Mouse (Mus musculus) brown adipose tissue, adult 24 weeks (tissue): ENCODE results near the gene Kng1. TPM values are rescaled to one million over a fixed set of nuclear protein-coding genes. Genes with fewer than 3 reads are reported as not detected.
"Not testable (repeated sequence)": the region's sequence is repeated elsewhere in the genome, so short reads cannot be mapped to it uniquely, and the experiment has no call there.

ENCODE experiments used
- H3K27ac ChIP-seq: fragments of 200-500 bp; replicated peaks from 2 replicates; pipeline ENCODE4 v1.5.1; 2012; ENCODE audit warnings: low read depth, mild to moderate bottlenecking, low read length
- H3K4me1 ChIP-seq: fragments of 200-500 bp; 2 replicates; pipeline ENCODE4 v1.6.1; 2012; ENCODE audit warnings: low read length, mixed read lengths; ENCODE audit not compliant: control insufficient read depth, insufficient read depth, insufficient read length
- H3K4me3 ChIP-seq: fragments of 200-500 bp; 2 replicates; pipeline ENCODE4 v1.5.1; 2012; ENCODE audit warnings: low read depth, mild to moderate bottlenecking, low read length, moderate library complexity; ENCODE audit not compliant: insufficient read depth
- polyA plus RNA-seq: library from polyadenylated mRNA; stranded (reverse); fragments of >200 nt; gene quantifications from 2 replicates; pipeline ENCODE4 v1.2.4, GENCODE M21; 2012; ENCODE audit not compliant: missing spikeins, insufficient read depth, insufficient read length

Gene Kng1
- polyA plus RNA-seq, 1 experiment = 1.6 TPM

DNA sequence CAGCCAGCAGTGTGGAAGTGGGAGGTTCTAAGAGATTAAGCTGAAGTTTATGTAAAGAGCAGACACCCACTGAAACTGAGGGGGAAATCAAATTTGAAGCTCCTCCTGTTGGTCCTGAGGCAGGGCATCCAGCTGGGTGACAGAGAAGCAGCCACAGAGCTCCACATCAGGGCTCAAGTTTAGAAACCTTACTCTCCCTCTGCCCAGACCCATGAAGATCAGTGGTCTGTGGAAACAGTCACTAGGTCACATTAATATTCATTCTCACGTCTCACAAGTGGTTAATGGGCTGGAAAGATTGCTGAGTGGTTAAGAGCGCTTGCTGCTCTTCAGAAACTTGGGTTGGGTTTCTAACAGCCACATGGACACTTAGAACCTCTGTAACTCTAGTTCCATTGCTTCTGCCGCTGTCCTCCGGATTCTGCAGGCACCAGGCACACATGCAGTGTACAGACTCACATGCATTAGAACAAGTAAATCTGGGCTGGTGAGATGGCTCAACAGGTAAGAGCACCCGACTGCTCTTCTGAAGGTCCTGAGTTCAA lies 3.2 kb downstream of the Kng1 start:
- not testable (repeated sequence) for H3K4me3 ChIP-seq, H3K4me1 ChIP-seq, H3K27ac ChIP-seq

DNA sequence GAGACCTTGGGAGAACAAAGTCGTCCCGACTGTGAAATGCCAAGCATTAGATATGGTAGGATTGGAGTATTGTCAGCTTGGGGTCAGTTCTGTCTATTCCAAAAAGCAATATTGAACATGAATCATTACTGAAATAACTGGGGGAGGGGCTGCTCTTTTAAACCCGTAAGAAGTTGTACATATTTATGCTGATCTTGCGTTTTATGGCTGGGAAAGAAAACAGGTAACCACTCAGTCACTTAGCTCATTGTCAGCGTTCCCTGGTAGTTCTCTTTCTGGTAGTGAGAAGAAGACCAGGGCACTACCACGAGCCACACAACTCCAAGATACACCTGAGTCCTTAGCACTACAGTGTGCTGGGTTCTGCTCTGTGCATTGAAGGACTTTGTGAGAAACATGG lies 19.9 kb downstream of the Kng1 start:
- H3K27ac ChIP-seq = not testable (repeated sequence)

DNA sequence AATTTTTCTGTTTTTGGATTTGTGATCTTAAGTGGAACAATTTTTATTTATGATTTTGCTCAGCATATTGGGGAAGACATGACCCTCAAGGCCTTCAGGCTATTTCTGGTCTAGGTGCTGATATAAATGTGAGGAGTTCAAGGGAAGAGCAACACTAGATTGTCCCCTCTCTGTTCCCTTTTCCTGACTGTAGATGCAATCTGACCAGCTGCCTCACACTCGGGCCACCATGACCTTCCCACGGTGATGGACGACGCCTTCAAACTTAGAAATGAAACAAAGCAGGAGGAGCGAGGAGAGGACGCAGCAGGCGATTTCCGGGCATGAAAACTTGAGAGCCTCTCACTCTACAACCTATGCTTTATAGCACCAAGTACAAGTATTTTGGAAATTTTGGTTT lies 29.5 kb downstream of the Kng1 start:
- not testable (repeated sequence) for H3K4me3 ChIP-seq, H3K4me1 ChIP-seq, H3K27ac ChIP-seq

More for the DNA sequence above, 19.9 kb downstream of the Kng1 start:
- H3K4me3 ChIP-seq, H3K4me1 ChIP-seq: not testable (repeated sequence)

DNA sequence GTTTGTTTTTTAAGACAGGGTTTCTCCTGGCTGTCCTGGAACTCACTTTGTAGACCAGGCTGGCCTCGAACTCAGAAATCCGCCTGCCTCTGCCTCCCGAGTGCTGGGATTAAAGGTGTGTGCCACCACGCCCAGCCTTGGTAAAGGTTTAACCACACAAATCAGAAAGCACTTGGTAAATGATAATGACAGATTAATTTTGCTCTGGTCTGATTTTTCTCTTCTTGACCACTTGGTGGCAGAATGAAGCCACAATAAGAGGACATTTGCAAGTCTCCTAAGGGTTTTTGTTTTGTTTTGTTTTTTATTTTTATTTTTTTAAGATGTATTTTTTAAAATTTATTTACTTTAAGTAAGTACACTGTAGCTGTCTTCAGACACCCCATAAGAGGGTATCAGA lies 30.0 kb downstream of the Kng1 start:
- H3K27ac ChIP-seq, H3K4me3 ChIP-seq, H3K4me1 ChIP-seq: not testable (repeated sequence)

GRCm38 (mm10) chr16:23088491-23088890 lies 30.8 kb downstream of the Kng1 start:
- not testable (repeated sequence) for H3K27ac ChIP-seq, H3K4me1 ChIP-seq

DNA sequence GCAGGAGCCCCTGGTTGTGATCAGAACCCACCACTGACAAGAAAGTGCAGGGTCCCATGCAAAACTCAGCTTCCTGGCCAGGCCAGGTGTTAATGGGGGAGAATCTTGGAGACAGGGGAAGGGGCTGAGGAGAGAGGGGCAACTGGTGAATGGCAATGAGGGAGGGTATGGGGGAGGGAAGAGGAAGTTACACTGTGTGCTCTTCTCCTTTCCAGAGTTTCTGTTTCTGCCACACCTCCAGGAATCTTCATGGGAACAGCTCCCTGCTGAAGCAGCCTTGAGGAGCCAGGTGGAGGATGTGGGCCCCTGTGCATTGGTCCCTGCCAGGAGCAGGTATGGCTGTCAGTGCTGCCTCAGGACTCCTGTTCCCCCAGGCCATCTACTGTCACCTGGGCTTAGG lies 33.7 kb downstream of the Kng1 start:
- H3K4me1 ChIP-seq, H3K27ac ChIP-seq, H3K4me3 ChIP-seq: not testable (repeated sequence)

More at GRCm38 (mm10) chr16:23088491-23088890, 30.8 kb downstream of the Kng1 start:
- not testable (repeated sequence) for H3K4me3 ChIP-seq

- Histone ChIP-seq H3K27ac (no peak overlapping the region), H3K4me1 (no peaks in the 10 kb centered on the region), H3K4me3 (no peak overlapping the region)
Measured at GRCm38 (mm10) chr16:23093321-23093953, 35.8 kb downstream of the Kng1 start.

GRCm38 (mm10) chr16:23094136-23094535 lies 36.5 kb downstream of the Kng1 start:
- Histone ChIP-seq H3K4me3 (no peak overlapping the region), H3K27ac (no peak overlapping the region), H3K4me1 (no peaks in the 10 kb centered on the region)

- not testable (repeated sequence) for H3K4me3 ChIP-seq, H3K4me1 ChIP-seq
Measured at GRCm38 (mm10) chr16:23095581-23095980, 37.9 kb downstream of the Kng1 start.

GRCm38 (mm10) chr16:23096886-23097285 lies 39.2 kb downstream of the Kng1 start:
- H3K4me3 ChIP-seq, H3K27ac ChIP-seq, H3K4me1 ChIP-seq: not testable (repeated sequence)

More at GRCm38 (mm10) chr16:23095581-23095980, 37.9 kb downstream of the Kng1 start:
- not testable (repeated sequence) for H3K27ac ChIP-seq

GRCm38 (mm10) chr16:23097290-23098104 lies 39.8 kb downstream of the Kng1 start:
- not testable (repeated sequence) for H3K4me1 ChIP-seq, H3K4me3 ChIP-seq, H3K27ac ChIP-seq

DNA sequence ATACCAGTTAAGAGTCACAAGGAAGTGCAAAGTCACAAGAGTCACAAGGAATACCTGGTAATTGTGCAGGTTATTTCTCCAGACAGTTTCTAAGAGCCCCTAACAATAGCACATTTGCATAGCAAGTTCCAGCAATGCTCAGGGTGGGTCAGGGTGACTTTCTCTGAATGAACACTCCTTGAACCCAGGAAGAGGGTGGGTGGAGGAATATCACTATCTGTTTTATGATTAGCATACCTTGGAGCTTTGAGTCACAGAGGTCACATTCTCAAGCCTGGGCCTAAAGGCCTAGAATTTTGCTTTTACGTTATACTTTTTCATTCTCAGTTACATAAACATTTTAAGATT lies 40.4 kb downstream of the Kng1 start:
- H3K4me3 ChIP-seq, H3K27ac ChIP-seq: not testable (repeated sequence)

GRCm38 (mm10) chr16:23099632-23100031 lies 42.0 kb downstream of the Kng1 start:
- Histone ChIP-seq H3K27ac (no peak overlapping the region), H3K4me3 (no peak overlapping the region), H3K4me1 (no peaks in the 10 kb centered on the region)

More for the DNA sequence above, 40.4 kb downstream of the Kng1 start:
- H3K4me1 ChIP-seq = not testable (repeated sequence)

DNA sequence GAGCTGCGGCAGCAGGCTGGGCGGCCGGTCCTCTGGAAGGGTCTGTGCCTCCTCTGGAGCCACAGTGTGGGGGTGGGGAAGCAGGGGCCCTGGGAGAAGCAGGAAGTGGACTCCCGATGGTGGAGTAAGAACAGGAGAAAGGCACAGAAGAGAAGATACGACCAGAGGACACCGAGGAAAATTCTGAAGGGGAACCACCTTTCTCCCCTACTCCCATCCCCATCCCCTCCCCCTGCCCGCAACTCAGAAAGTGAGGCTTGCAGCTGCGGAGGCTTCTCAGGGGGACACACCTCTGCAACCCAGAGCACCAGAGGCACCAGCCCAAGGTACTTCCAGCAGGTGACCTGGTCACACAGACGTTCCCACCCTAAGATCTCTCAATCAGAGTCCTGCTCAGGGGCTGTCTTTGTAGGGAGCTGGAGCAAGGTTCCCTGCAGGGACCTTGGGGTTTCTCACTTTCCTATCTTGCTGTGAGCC lies 42.5 kb downstream of the Kng1 start:
- no peak overlapping the region; the same call in 1 of the 2 replicates for H3K4me3 ChIP-seq
- H3K4me1 ChIP-seq = no peaks in the 10 kb centered on the region
- H3K27ac ChIP-seq = no peak overlapping the region

DNA sequence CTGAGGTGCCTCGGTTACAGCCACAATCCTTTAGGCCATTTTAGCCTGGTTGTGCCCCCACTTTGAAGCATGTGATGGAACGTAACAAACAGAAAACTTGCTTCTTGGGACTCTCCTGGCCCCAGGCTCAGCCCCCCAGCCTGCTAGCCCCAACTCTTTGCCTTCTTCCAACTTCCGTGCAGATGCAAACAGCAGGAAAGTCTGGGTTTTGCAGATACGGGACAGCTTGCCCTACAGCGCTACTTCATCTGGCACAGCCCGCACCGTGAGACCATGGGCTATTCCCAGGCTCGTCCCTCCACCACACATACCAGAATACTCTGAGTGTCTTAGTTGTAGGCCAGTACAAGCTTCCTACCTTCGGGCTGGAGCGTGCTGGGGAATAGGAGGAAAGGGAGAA lies 42.9 kb downstream of the Kng1 start:
- H3K27ac ChIP-seq = no peak overlapping the region
- H3K4me3 ChIP-seq = no peak overlapping the region; the same call in 1 of the 2 replicates

More for the DNA sequence above, 42.9 kb downstream of the Kng1 start:
- H3K4me1 ChIP-seq = no peaks in the 10 kb centered on the region
